Mouse (Mus musculus): ENCODE results near the gene Inf2.
A peak's percentile ranks its signal among the peaks of the same experiment; 100 is the strongest.

Inf2 gene

DNA sequence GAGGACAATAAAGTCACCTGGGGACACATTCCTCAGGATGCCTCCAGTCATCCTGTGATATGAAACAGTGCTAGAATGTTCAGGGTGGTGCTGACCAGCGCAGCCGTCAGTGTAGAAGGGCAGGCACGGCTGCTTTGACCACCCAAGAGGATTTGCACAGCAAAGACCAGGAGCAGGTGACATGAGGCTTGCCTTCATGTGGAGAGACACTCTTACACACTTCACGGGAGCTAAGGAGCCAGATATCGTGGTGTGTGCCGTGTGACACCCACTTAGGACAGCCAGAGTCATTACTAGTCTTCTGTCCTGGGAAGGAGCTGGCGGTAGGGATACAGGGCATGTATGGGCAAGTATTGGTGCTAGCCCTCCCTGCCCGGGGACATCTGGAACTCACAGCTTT is 18.4 kb upstream of the Inf2 start:
- DNase-seq (ENCODE audit: low spot score in 2 of 2), result no peak

DNA sequence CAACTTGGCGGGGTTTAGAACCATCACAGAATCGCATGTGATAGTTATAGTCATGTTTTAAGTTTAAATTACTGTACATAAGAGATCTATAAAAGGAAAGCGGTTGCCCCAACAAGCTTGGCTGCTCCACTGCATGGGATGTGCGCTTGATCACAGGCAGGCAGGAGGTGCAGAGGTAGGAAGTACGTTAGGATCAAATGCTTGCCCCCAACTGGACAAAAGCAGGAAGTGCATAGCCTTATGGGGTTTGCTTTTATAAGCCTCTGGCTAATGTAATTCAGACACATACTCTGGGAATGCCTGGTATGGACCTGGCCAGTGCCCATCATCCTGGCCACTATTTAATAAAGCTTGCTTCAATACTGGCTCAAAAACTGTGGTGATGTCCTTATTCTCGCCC is 17.5 kb upstream of the Inf2 start:
- no peak for DNase-seq (ENCODE audit: low spot score in 2 of 2)

DNA sequence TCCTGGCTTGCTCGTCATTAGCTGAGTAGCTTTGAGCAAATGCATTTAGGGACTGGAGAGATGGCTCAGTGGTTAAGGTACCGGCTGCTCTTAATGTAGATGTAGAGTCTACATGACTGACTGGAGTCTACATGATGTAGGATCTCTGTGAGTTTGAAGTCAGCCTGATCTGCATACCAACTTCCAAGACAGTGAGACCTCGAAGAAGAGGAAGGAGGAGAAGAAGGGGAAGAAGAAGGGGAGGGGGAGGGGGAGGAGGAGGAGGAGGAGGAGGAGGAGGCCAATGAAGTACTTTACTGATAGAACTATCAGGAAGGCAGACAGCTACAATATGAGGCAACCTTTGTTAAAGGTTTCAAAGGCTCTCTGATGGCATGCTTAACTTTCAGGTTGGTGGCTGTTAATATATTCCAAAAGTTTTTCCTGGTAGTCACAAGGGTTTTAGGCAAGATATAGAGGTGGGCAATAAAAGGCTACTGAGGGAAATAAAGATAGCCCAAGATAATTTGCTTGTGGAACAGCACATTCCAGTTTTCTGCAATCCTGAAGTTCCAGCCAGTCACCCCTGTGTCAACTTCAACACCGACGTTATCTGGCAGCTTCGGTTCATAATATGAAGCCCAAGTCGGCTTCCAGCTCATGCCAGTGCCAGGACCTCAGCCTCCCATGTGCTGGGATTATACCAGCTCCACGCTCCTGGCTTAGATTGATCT is 13.2 kb upstream of the Inf2 start:
- DNase-seq (ENCODE audit: low spot score in 2 of 2), result no peak

DNA sequence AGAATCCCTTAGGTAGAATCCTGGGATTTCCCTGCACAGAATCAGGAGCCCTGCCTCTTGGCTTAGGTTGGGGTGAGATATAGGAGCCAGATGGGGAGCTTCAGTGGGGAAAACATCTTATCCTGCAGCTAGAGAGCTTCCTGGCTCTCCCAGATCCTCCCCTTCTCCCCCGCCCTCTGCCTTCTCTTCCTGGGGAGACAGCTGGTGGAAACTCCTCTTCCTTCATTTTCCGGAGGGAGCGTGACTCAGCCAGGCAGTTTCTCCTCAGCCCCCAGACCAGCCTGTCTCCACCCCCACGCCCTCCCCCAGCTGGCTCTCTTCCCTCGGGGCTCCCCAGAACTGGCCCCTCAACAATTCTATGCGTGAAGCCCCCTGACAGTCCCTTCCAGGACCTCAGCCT is 12.2 kb upstream of the Inf2 start:
- no peak for DNase-seq (ENCODE audit: low spot score in 2 of 2)

- no peak for DNase-seq (ENCODE audit: low spot score in 2 of 2)
These were observed 11.8 kb upstream of the Inf2 start for GRCm38 (mm10) chr12:112576749-112577148.

- no peak for DNase-seq (ENCODE audit: low spot score in 2 of 2)
These were observed 10.1 kb upstream of the Inf2 start for GRCm38 (mm10) chr12:112578296-112579090.

DNA sequence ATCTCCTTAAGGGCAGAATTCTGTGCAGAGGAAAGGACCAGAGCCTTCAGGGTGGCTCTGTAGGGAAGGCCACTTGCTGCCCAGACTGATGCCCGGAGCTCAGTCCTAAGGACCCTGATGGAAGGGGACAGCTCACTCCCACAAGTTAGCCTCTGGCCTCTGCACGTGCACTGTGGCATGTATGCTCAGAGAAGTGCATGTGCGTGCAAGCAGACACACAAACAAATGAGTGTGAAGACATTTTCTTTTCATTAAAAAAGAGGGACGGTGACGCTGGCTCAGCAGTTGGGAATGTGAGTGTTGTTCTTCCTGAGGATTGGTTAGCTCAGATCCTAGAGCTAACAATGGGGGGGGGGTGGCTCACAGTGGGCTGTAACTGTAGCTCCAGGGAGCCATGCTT is 9.2 kb upstream of the Inf2 start:
- no peak for DNase-seq (ENCODE audit: low spot score in 2 of 2)

GRCm38 (mm10) chr12:112579926-112580325 is 8.7 kb upstream of the Inf2 start:
- DNase-seq (ENCODE audit: low spot score in 2 of 2), result no peak

- no peak for DNase-seq (ENCODE audit: low spot score in 2 of 2)
These were observed 7.5 kb upstream of the Inf2 start for GRCm38 (mm10) chr12:112581113-112581512.

DNA sequence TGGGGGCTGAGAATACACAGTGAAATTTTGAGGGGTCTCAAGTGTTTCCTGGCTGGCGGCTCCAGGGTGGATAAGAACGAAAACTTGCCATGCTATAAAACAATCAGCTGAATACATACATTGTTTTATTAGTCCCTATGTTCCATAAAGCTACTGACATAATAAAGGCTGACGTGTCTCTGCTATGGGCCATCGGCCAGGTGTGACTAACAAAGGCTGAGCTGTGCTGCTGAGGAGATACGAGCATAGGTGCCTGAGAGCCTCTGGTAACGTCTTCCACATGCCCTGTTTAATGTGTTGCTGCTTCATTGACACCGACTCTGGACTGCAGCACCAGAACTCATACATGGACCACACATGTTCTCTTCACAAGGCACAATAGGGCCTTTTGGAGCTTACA is 3.6 kb upstream of the Inf2 start:
- DNase-seq (ENCODE audit: low spot score in 2 of 2), result no peak

- DNase-seq (ENCODE audit: low spot score in 2 of 2), result no peak
These were observed 2.6 kb upstream of the Inf2 start for GRCm38 (mm10) chr12:112585924-112586538.

GRCm38 (mm10) chr12:112587125-112588124 is 1.2 kb upstream of the Inf2 start:
- no peak for DNase-seq (ENCODE audit: low spot score in 2 of 2)

- DNase-seq (ENCODE audit: low spot score in 2 of 2), result no peak
These were observed 1.1 kb downstream of the Inf2 start for GRCm38 (mm10) chr12:112589491-112590191.

DNA sequence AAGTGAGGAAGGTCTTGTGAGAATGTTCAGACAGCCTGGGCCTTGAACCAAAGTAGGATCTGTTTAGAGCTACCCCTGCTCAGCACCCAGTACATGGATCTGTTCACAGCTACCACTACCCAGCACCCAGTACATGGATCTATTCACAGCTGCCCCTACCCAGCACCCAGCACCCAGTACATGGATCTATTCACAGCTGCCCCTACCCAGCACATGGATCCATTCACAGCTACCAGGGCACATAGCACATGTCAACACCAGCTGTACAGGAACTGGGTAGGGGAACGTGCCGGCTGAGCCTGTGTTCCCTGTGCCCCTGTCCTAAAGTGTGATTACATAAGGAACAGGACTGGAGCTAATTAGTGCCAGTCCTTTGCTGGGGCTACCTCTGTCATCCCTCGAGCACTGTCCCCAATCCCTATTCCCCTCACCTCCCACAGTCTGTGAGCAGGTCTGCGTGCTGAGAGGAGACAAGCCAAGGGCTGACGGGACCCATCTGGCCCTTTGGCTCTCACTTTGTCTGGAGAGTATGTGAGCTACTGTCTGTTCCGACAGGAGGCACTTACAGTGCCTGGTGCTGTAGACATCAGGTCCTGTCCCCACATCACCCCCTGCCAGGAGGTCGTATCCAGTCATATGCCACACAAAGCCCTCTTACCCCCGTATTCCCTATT is 2.1 kb downstream of the Inf2 start:
- peak in 1 of 2 experiments; percentile 58 for DNase-seq (ENCODE audit: low spot score in 2 of 2)

GRCm38 (mm10) chr12:112591240-112591639 is 2.7 kb downstream of the Inf2 start:
- no peak for DNase-seq (ENCODE audit: low spot score in 2 of 2)

- DNase-seq (ENCODE audit: low spot score in 2 of 2), result no peak
These were observed 3.1 kb downstream of the Inf2 start for GRCm38 (mm10) chr12:112591730-112592129.

GRCm38 (mm10) chr12:112592985-112593734 is 4.6 kb downstream of the Inf2 start:
- no peak for DNase-seq (ENCODE audit: low spot score in 2 of 2)

DNA sequence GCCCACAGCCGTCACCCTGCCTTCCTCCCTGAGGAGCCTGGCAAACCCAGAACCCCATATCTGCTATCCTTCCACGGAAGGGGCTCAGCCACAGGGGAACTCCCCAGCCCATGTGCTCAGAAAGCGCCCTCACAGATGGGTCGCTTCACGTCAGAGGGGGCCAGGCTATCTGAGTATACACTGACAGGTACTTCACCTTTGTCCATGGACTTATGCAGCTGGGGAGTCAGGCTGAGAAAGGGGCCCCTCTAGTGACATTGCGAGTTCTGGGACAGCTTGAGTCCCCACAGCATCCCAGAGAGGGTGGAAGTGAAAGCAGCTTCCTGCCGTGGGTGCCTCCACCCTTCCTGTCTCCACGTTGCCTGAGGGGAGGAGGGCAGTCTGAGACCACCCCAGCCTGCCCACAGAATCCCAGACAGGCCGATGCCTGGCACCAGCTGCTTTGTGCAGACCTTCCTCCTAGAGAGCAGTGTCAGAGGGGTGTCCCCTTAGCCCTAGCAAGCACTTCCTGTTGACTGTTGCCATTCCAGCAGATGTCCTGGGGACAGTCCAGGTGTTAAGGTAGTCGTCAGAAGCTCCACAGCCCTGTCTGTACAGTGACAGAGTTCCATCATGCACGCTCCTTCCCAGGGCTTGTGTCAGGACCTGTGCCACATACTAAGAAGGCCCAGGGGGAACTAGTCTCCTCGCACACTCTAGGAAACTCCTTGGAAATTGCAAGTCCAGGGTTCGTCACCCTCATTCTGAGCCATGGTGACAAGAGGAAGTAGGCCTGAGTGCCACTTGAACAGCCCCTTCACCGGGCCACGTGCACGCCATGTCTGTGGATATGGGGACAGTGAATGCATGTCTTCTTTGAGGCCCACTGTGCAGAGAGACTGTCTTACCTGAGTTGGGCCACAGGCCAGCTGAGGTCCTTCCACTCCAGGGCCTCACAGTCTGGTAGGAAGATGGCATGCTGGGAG is 5.6 kb downstream of the Inf2 start:
- DNase-seq (ENCODE audit: low spot score in 2 of 2), result no peak
